Mouse (Mus musculus) cerebellum, postnatal 25 days (tissue): ENCODE measurements at regions not wholly inside any gene's neighbourhood (a gene's known extent, or its start where the extent isn't known, plus 50 kb on each side); places are given as distances from the start of the nearest gene placed in this dataset.
"Not testable (repeated sequence)": the region's sequence is repeated elsewhere in the genome, so short reads cannot be mapped to it uniquely, and the experiment has no call there.

Experiments used
- DNase-seq, 2 experiments: peaks; one replicate each; pipeline ENCODE4 v3.0.0; 2021; ENCODE audit warnings: mixed read lengths in 2 of 2

DNA sequence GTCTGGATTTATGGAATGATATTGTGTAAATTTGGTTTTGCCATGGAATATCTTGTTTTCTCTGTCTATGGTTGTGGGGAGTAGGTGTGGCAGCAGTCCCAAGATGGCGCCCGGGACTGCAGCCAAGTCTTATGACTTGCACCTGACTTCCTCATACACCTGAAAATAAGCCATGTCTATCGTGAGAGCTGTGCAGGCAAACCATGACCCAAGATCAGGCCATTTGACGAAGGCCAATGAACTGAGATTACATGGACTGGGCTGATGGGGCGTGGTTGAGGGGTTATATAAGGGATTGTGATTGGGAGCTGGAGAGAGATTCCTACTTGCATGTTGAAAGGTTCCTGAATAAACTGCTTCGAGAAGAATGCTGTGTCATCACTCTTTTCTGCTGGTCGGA is 139.5 kb downstream of the Slc6a15 start:
- not testable (repeated sequence) for DNase-seq

DNA sequence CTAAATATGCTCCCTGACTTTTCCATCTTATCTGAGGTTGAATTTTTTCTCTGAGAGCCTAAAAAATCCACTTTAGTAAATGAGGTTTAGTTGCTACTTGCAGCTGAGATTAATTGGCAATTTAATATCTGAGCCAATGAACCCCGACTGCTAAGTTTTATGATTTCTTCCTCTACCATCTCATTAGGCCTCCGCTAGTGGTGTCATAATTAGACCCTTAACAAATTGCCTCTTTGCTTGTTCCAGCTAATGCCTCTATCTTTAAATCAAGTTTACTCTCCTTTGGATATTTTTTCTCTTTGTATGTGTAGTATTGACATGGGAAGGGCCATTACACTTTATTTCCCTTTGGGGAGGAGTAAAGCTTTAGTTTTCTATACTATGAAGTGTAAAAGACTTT is 176.9 kb downstream of the Slc6a15 start:
- no peak for DNase-seq

DNA sequence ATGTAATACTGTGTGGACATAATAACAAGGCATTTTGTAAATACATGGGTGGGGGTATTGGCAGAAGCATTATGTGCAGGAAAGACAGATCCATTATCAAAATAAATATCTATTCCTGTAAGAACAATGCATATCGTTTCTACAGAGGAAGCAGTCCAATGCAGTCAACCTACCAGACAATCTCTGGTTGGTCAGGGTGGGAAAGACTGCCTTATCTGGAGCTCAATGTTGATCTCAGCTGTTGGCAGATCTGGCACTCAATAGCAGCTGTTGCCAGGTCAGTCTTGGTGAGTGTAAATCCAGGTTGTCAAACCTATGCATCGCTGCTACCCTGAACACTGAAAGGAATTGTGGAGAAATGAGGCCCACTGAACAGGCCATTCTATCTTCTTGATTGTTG is 181.9 kb downstream of the Slc6a15 start:
- no peak for DNase-seq

DNA sequence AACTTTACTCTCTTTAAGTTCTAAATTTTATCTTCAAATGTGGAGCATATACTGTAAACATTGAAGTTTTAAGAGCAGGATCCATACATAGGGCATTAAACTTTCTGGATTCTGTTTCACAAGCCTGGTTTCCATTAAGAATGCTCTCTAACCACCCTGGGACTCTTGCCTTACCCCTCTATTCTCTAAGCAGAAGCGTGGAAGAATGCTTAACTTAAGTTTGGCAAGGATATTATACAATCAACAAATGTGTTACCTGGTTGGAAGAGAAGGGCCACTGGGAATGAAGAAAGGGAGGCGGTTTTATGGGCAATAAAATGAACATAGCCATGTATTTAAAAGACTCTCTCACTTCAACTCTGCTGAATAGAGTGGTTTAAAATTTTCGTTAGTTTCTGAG is 217.5 kb downstream of the Slc6a15 start:
- no peak for DNase-seq

DNA sequence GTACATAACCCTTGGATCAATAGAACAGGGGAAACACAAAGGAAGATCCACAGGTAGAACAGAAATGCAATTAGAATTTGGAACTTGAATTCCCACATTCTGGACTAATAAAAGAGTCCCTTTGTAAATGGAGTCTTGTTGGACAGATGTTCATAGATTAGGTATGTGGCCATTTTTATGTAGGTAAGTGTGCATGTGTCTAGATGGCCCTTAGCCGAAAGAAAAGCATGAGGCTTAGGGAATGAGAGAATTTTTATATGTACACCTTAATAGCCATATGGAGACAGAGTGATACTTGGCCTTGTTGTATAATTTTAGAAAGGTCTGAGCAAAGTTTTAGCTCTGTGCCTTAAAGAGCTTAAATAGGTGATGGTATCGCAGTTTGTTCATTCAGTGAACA is 217.9 kb downstream of the Slc6a15 start:
- DNase-seq = no peak

DNA sequence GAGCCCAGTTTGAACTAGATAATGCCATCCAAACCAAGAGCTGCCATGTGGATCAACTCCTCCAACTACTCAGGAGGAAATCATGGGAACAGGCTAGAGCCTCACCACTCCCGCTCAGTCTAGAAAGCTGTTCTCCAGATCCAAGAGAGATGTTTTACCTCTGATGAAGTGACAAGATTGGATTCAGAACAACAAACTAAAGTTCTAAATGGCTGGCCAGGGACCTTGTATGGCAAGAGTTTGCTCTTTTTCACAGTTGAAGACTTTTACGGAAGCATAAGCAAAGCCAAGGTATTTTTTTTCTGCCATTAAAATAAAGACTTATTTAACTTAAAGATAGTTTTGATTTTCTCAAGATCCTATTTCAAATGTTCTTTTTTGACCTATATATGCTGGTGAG is 224.4 kb downstream of the Slc6a15 start:
- no peak for DNase-seq

DNA sequence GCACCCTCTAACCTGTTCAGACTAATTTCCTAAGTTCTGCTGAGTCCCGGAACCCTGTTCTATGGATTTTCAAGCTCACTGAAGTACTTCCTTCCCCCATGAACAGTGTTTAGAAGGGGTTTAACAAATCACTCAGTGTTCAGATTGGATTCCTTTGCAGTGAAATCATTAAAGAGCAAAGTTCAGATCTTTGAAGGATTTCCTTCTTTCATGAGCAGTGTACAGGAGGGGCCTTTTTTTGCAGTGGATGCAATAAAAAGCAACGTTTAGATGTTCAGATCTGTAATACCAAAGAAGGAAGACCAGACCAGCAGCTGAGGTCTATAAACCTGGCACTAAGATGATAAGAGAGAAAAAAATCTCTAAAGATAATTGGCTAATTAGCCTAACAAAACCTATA is 273.6 kb downstream of the Slc6a15 start:
- no peak for DNase-seq

DNA sequence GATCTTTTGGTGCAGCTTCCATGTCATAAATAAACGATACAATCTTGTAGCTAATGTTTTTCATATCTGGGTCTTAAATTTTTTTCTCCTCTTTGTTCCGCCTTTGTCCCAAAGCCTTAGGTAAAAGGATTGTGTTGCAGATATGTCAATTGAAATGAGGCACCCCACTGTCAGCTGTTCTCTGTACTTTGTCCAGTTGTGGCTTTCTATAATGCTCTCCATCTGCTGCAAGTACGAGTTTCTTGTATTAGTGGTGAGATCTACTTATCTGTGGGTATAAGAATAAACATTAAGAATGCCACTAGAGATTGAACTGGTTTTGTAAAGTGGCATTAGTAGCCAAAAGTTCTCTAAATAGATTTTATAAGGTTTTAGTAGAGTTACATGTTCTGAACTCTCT is 282.3 kb downstream of the Slc6a15 start:
- no peak for DNase-seq

DNA sequence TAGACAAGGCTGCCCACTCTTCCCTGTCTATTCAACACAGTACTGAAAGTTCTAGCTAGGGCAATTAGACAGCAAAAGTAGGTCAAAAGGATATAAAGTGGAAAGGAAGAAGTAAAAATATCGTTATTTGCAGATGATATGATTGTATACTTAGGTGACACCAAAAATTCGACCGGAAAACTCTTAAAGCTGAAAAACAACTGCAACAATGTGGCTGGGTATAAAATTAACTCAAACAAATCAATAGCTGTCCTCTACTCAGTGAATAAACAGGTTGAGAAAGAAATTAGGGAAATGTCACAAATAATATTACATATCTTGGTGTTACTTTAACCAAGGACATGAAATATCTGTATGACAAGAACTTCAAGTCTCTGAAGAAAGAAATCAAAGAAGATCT is 305.5 kb downstream of the Slc6a15 start:
- DNase-seq = no peak

DNA sequence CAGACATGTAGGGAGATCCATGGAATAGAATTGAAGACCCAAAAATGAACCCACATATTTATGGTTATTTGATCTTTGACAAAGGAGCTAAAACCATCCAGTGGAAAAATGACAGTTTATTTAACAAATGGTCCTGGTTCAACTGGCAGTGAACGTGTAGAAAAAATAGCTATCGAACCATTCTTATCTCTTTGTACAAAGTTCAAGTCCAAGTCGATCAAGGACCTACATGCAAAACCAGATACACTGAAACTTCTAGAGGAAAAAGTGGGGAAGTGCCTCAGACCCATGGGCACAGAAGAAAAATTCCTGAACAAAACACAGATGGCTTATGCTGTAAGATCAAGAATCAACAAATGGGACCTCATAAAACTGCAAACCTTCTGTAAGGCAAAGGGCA is 306.2 kb downstream of the Slc6a15 start:
- DNase-seq = no peak

DNA sequence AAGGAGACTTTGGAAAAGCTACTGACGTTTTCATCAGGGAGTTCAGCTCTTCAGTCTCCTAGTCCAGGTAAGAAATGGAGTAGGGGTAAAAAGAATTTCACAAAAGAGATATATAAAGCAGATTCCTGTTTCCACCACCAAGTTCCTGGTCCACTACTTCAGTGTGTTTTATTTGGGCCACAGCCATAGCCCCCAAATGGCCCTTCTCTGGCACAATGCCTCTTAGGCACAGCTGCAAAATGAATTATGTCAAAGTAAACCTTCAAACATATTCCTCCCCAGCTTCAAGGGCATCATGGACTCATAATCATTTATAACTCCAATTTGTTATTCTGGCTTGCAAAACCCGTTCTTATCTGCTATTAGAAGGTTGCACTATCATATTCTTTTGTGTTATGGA is 325.1 kb downstream of the Slc6a15 start:
- DNase-seq = no peak

DNA sequence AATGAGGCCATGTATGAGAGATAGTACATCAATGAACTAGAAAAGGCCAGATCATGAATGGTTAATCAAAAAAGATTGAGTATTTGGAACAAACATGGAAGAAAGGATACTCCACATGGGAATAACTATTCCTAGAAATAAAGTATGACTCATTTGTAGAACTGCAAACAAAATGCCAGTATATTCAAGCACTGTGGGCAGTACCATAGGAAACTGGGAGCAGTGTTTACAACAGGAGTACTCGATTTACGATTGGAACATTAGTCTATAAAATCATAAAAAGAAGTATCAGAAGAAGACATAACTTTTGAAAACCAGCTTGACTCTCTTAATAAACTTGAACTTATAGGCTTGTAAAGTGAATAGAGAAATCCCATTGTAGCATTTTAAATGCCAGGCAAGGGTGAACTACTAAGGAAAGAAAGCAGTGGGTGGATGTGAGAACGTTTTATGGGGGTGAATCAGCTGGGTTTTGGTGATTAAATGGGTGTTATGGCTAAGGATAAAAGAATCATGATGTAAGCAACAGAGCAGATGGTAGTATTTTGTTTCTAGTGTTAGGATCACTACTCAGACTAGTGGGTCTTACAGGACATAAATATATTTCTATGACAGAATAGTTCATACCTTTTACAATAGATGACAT is 347.6 kb downstream of the Slc6a15 start:
- DNase-seq = no peak

DNA sequence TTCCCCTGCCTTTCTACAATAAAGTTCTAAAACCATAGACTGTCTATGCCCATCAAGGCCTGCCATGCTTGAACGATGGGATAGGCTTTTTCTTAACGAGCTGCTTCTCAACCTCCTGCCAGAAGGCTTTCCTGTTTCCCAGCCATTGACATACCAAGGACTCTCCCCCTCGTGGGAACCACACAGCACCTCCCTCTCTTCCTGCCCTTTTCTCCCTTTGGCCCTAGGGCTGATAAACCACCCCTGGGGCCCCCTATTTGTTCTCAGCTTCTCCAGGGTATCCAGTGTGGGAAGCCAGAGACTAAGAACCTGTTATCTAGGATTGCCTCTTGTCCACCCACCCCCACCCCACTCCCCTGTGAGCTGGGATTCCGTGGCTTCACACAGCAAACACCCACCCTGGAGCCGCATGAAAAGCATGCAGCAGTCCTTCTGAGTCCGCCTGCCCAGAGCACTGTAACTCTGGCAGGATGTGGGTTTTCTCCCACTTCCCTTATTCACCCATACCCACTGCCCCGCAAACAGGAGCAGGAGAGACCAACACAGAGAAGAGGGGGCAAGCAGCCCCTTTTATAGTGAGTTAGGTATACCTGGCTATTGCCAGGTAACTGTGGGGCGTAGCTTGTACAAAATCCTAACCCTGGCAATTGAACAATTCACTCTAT is 351.5 kb downstream of the Slc6a15 start:
- no peak for DNase-seq

DNA sequence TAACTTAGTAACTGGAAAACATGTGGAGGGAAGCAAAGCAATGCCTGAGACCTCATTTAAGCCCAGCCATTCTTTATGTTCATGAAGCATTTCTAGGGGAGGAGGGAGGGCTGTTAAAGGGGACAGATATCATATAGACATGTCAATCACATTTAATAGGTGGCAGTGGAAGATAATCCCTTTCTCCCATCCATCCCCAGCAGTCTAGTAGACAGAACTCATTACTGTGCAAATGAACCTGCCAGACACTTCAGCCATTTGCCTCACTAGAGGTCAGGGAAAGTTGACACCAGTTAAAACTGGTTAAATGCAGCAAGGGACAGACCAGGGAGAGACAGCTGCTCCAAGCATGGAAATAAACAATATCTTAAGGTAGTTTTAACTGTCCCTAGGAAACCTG is 359.1 kb downstream of the Slc6a15 start:
- DNase-seq = no peak

DNA sequence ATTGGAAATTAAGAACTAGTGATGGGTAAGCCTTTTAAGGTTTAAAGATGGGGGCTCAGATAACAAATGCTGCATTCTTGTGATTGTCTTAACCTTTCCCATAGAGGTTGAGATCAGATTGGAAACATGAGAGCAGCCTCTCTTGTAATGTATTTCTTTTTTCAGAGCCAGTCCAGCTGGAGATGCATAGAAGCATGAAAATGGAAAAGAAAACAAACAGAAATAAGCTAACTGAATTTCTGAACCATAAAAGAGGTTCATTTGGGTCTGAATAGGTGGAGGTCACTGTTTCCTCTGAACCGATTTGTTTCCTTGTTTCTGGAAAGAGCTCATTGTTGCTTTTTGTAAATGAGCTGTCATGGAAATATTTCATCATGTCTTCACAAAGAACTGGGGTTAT is 363.9 kb downstream of the Slc6a15 start:
- no peak for DNase-seq

DNA sequence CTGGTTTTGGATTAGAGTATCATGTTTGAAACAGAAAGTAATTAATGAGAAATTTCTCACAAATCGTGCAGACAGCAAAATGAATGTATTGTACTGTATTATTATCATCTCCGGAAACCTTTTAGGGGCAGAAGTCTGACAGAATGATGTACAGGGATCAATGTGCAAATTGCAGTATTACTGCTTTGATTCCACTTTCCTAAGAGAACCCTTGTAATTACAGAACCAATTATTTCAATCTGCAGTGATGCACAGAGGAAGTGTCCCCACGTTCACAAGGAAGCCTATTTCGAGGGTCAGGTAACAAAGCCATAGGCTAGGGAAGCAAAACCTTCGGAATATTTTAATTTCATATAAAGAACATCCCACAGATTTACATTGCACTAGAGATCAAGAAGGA is 364.4 kb downstream of the Slc6a15 start:
- DNase-seq = no peak

DNA sequence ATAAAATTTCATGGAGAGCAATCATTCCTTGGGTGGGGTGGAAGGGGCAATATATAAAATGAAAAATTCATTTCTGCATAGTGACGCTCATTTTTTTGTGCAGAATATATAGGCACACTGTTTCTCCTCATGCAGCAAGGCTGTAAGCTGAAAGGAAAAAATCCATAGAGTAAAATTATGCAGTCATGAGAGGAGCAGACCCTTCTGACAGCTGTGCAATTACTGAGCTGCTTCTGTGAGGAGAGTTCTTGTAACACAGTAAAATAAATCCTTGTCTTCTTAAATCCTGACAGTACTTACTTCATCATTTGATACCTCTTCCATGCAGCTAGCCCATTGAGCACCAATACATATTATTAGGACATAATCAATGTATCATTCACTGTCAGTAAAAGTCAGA is 362.7 kb upstream of the Gm21293 start:
- no peak for DNase-seq

DNA sequence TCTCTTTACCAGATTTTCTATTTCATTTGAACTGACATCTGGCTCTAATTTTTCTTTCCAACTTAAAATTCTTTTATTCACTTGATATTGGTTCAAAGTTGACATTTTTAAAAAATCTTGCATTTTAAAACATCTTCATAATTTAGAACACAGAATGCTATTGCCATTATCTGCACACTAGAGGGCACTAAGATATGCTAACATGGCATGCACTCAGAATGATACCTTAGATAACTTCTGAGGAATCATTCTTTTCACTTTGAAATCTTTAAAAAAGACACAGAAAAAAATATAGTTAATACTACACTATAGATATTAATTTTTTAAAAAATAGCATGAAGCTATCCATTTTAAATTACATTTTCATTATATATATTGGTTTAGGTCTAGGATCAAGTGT is 357.9 kb upstream of the Gm21293 start:
- DNase-seq = no peak

DNA sequence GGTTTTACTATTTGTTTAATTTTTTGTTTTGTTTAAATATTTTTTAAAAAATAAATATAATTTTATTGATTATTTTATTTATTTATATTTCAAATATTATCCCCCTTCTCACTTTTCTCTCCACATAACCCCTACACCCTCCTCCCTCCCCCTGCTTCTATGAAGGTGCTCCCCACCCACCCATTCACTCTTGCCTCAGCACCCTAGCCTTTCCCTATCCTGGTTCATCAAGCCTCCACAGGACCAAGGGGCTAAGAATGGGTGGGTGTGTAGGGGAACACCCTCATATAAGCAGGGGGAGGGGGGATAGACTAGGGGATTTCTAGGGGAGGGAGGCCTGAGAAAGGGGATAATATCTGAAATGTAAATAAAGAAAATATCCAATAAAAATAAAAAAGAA is 313.7 kb upstream of the Gm21293 start:
- no peak for DNase-seq

DNA sequence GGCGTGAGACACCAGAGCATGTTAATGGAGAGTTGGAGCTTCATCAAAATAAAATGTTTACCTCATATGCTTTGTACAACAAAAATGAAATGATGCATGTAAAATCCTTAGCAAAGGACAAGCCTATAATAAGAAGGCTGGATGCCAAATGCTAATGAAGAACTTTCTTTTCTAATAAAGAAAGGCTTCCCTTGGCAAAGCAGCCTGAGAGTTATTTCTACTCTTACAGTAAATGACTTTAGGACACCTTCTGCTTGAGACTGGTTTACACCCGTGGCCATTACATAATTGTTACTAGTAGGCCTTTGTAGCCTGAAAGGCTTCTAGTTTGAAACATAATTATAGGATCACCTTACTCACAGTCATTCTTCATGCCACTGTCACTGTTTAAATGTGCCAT is 310.7 kb upstream of the Gm21293 start:
- no peak for DNase-seq

DNA sequence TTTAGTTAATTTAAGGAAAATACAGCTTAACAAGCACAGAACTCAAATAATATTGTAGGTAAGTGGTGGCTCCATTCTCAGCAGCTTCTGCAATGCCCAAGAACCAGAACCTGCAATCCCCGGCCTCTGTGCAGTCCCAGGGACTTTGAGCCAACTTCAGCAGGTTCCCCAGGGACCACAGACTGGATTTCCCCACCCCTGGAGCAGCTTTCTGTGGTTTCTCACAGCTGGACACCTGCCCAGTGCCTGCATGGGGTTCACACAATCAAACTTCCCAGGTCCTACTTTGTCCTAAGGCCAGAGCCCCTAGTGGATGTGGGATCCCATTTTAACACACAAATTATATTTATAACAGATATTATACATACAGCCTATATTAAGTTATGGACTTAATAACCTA is 287.6 kb upstream of the Gm21293 start:
- peak; percentile 2 to 3 for DNase-seq

DNA sequence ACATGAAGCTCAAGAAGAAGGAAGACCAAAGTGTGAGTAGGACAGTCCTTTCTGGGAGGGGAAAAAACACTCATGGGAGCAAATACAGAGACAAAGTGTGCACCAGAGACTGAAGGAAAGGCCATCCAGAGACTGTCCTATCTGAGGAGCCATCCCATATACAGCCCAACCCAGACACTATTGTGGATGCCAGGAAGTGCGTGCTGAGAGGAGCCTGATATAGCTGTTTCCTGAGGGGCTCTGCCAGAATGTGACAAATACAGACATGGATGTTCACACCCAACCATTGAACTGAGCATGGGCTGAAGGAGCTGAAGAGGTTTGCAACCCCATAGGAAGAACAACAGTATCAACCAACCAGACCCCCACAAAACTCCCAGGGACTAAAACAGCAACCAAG is 281.9 kb upstream of the Gm21293 start:
- DNase-seq = no peak

DNA sequence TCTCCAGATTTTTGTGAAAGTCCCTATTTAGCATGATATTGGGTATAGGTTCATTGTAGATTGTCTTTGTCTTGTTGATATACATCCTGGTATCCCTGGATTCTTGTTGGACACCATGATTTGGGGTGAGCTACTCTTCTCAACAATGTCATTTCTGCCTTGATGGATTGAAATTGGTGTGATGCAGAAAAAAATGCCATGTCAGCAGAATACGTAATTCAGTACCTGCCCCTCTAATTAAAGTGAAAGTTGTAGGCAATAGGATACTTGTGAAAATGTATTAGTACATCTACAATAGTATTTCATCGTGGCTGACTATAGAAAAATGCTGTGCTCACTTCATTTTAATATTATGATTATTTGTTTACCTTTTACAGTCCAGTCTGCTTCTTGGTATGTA is 280.7 kb upstream of the Gm21293 start:
- no peak for DNase-seq

DNA sequence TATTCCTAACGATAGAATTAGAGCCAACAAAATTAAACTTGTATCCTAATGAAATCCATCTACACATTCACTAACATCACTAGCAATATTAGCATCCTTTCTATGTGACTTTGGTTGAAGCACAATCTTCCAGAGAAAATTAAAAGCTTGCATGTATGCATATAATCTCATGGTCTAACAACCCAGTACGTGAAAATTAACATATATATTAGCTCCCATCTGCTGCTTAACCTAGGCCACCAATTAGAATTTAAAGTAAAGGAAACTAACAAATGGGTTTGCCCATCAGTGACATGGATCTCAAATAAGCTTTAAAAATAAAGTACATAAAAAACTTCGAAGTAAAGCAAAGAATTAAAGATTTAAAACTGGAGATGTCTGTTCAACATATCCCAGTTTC is 278.9 kb upstream of the Gm21293 start:
- DNase-seq = no peak

DNA sequence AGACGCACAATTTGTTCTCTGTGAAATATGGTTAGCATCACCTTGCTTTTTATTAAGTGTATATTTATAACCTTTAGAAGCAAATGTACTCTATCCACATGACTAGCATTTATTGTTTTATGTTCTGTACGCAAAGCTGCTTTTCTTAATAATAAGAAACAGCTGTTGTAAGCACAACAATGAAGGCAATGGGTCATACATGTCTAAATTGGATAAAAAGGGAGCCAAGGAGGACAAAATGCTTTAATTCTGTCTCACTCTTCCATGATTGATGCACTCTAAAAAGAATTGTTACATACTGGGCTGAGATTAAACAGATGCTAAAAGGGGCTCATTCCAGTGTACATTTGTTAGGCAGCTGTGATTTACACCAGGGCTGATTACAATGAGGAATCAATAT is 232.7 kb upstream of the Gm21293 start:
- DNase-seq = no peak
